Mouse (Mus musculus) liver, embryonic 15.5 days (tissue): ENCODE measurements around the gene Rgs16. TPM values are rescaled to one million over a fixed set of nuclear protein-coding genes. Genes with fewer than 3 reads are reported as not detected.

ENCODE experiments used
- ATAC-seq: fragments of 200-750 bp; cut with Nextera tagmentation; 2 replicates; pipeline ENCODE4 v1.8.0; 2017; ENCODE audit warnings: moderate number of reproducible peaks, mild to moderate bottlenecking, moderate library complexity; ENCODE audit not compliant: insufficient read depth
- H3K27ac ChIP-seq: fragments of 300-500 bp; sonication (generic); replicated peaks from 2 replicates; pipeline ENCODE4 v1.5.1; 2015; ENCODE audit warnings: mild to moderate bottlenecking, inconsistent platforms
- H3K27me3 ChIP-seq: fragments of 300-500 bp; sonication (generic); 2 replicates; pipeline ENCODE4 v1.6.1; 2015; ENCODE audit warnings: mild to moderate bottlenecking, inconsistent platforms
- H3K36me3 ChIP-seq: fragments of 300-500 bp; sonication (generic); replicated peaks from 2 replicates; pipeline ENCODE4 v1.6.1; 2015; ENCODE audit warnings: moderate library complexity, mild to moderate bottlenecking, inconsistent platforms
- H3K4me1 ChIP-seq: fragments of 300-500 bp; sonication (generic); replicated peaks from 2 replicates; pipeline ENCODE4 v1.6.1; 2015; ENCODE audit warnings: inconsistent platforms
- H3K4me2 ChIP-seq: fragments of 300-500 bp; sonication (generic); 2 replicates; pipeline ENCODE4 v1.6.1; 2015; ENCODE audit warnings: moderate library complexity, mild to moderate bottlenecking, inconsistent platforms
- H3K4me3 ChIP-seq: fragments of 300-500 bp; sonication (generic); replicated peaks from 2 replicates; pipeline ENCODE4 v1.5.1; 2015; ENCODE audit warnings: mild to moderate bottlenecking, inconsistent platforms
- H3K9ac ChIP-seq: fragments of 300-500 bp; sonication (generic); 2 replicates; pipeline ENCODE4 v1.6.1; 2015; ENCODE audit warnings: moderate library complexity, mild to moderate bottlenecking, inconsistent platforms
- H3K9me3 ChIP-seq: fragments of 300-500 bp; sonication (generic); replicated peaks from 2 replicates; pipeline ENCODE4 v1.6.1; 2016; ENCODE audit warnings: inconsistent platforms
- WGBS: fragments of 180-500 bp; shearing (Covaris S2); methylation state at CpG from one replicate; pipeline ENCODE4 v1.1.7; 2015; ENCODE audit warnings: mixed read lengths; ENCODE audit not compliant: insufficient replicate concordance; 5-methylcytosine and 5-hydroxymethylcytosine counted together
- polyA plus RNA-seq: library from polyadenylated mRNA; unstranded; fragments of >200 nt; fragmentation: Nextera tagmentation; extraction: Ambion mirVana; gene quantifications from 2 replicates; pipeline ENCODE4 v1.2.1, GENCODE M21; 2015

Gene Rgs16
- polyA plus RNA-seq, 1 experiment from 2014 or later = 1.1 TPM

DNA sequence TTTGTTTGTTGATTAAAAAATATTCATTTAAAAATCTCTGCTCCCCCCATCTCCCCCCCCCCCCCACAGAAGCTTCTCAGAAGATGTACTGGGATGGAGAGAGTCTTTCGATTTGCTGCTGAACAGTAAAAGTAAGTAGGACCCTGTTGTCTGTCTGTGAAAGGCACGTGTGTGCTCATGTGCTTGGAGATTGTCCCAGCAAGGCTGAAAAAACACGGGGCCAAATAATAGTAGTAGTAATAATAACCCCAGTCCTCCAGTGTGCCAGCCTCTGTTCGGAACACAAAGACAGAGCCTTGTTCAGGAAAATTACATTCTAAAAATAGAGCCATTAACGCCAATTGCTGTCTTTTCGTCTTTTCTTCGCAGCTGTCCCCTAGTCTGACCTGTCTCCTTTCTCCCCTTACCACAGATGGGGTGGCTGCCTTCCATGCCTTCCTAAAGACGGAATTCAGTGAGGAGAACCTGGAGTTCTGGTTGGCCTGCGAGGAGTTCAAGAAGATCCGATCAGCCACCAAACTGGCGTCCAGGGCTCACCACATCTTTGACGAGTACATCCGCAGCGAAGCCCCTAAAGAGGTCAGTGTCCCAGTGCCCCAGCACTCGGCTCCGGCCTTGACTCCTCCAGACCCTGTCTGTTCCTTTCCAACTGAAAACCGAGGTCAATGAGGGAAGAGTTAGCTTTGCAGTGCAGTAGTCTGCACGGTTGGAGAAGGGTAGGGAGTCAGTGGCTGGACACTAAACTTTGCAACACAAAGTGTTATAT lies 1.6 kb downstream of the Rgs16 start:
- Histone ChIP-seq H3K4me1 (0 out of 2 replicates have a peak, but pooled peaks cover 4% of the 10 kb centered on the region), H3K9ac (no peak overlapping the region), H3K4me2 (no peak overlapping the region), H3K4me3 (no peak overlapping the region), H3K27ac (no peak overlapping the region), H3K36me3 (no peaks in the 10 kb centered on the region), H3K9me3 (no peaks in the 10 kb centered on the region), H3K27me3 (peaks cover 53% of the 10 kb centered on the region)
- WGBS = 63% methylated on average over 18 of the region's 18 CpGs
- no peak for ATAC-seq

DNA sequence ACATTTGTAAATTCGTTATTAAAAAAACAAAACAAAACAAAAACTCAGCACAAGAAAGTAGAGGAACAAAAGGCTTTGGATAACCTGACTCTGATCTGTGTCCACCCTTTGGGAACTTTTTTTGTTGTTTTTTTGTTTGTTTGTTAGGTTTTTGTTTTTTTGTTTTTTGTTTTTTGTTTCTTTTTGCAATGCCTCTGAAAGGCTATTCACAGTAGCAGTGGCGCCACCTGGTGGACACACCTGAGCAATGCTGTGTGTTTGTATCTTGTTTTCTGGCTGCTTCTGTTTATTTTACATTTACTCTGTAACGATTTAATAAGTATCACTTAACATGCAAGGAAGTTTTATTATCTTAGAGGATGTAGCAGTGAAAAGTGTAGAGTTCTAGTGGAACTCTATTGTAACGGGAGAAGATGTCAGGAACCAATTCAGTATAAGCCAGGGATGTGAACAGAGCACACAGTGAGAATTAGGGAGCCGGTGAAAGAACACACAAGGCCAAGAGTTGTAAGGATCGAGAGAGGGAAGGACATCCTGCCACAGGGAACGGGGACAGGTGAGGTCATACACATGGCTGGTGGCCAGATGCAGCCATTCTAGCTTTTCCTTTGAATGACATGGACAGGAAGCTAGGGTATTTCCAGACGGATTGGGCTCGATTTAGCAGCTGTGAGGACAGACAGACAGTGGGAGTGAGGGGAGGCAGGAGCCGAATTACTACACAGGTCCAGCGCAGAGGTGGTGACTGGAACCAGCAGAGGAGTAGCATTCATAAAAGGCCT lies 2.4 kb downstream of the Rgs16 start:
- H3K27me3 ChIP-seq = peaks cover 53% of the 10 kb centered on the region
- H3K4me2 ChIP-seq = no peak overlapping the region
- H3K4me3 ChIP-seq = no peak overlapping the region
- no peak overlapping the region for H3K27ac ChIP-seq
- 33% methylated on average over 11 of the region's 11 CpGs for WGBS
- no peak for ATAC-seq
- H3K9me3 ChIP-seq = no peaks in the 10 kb centered on the region
- H3K9ac ChIP-seq = no peak overlapping the region
- peaks cover 10% of the 10 kb centered on the region; the same call in 1 of the 2 replicates for H3K4me1 ChIP-seq
- no peaks in the 10 kb centered on the region for H3K36me3 ChIP-seq

DNA sequence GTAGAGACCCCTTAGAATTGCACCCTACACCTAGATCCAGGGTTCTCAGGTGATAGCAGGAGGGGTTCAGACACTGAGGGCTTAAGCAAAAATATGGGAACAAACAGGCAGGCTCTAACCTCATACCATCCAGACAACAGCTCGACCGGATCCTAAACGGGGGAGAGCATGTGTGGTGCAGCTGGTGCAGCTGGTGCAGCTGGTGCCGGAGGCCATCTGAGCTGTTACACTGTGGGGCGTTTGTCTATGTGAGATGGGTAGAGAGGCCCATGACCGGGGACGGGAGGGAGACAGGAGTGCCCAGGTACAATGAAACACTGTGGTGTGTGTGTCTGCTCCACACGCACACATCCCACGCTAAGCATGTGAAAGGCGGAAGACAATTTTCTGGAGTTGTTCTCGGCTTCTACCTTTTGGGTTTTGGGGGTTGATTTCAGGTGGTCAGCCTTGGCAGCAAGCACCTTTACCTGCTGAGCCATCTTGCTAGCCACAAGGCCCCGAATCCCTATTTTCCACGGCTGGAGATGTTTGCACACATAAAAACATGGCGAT lies 6.0 kb downstream of the Rgs16 start:
- WGBS = 72% methylated on average over 14 of the region's 14 CpGs
- H3K27me3 ChIP-seq = peaks cover 16% of the 10 kb centered on the region
- peaks cover 38% of the 10 kb centered on the region for H3K4me1 ChIP-seq
- no peak overlapping the region for H3K4me3 ChIP-seq
- H3K9me3 ChIP-seq = no peaks in the 10 kb centered on the region
- H3K27ac ChIP-seq = no peak overlapping the region
- no peak for ATAC-seq
- no peak overlapping the region for H3K9ac ChIP-seq
- H3K36me3 ChIP-seq = no peaks in the 10 kb centered on the region
- no peak overlapping the region for H3K4me2 ChIP-seq

DNA sequence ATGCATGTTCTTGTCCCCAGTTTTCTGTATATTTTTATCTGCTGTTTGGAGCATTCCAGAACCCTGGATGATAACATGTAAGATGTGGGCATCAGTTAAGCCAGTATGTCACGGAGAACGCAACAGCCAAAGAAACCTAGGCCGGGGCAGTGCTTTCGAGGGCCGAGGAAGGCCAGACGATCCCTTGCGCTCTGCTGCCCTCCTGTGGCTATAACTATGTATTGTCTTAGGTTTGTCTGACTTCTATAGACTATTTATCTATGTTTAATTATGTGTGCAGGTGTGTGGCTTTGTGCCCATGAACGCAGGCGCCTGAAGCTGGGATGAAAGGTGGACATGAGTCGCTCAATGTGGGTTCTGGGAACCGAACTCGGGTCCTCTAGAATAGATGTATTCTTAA lies 6.6 kb downstream of the Rgs16 start:
- Histone ChIP-seq H3K4me3 (no peak overlapping the region), H3K4me1 (peaks cover 44% of the 10 kb centered on the region), H3K9me3 (no peaks in the 10 kb centered on the region), H3K9ac (no peak overlapping the region), H3K4me2 (no peak overlapping the region), H3K27me3 (peaks cover 11% of the 10 kb centered on the region), H3K36me3 (no peaks in the 10 kb centered on the region), H3K27ac (no peak overlapping the region)
- ATAC-seq = no peak
- WGBS = 2% methylated on average over 12 of the region's 12 CpGs

DNA sequence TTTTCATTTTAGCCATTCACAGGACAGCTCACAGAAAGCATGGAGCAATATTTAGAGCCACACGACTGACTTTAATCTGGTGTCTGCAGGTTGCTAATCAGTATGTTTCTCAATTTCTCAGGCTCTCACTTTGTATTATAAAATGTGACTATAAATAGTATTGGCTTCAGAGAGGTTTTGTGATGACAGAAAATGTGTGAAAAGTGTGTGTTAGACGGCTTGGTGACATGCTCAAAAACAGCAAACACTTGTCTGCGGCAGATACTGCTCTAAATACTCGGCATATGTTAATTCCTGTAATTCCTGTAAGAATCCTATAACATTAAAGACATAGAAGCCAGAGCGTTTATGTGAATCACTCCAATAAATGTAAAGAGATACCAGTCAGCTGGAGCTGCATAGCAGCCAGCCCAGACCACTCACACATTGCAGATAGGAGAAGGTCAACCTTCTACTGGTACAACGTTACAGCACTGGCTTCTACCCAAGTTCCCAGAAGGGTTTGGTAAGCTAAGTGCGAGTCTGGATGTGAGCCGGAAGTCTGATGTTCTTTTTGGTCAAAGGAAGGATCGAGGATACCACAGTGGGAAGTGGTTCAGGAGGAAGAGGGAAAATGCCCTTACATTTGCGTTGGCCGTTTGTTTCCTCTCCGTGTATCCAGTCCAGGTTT lies 7.8 kb downstream of the Rgs16 start:
- peaks cover 55% of the 10 kb centered on the region for H3K4me1 ChIP-seq
- ATAC-seq = no peak
- 53% methylated on average over 12 of the region's 12 CpGs for WGBS
- no peaks in the 10 kb centered on the region for H3K9me3 ChIP-seq
- peak overlapping the region; percentile 78 for H3K4me2 ChIP-seq
- H3K9ac ChIP-seq = no peak overlapping the region
- no peaks in the 10 kb centered on the region for H3K36me3 ChIP-seq
- peaks cover 7% of the 10 kb centered on the region; the same call in 1 of the 2 replicates for H3K27me3 ChIP-seq
- H3K4me3 ChIP-seq = peak overlapping the region; percentile 66
- H3K27ac ChIP-seq = peak overlapping the region; percentile 92; the same call in 1 of the 2 replicates

GRCm38 (mm10) chr1:153748549-153748948 lies 8.4 kb downstream of the Rgs16 start:
- Histone ChIP-seq H3K4me1 (peaks cover 56% of the 10 kb centered on the region), H3K4me2 (peak overlapping the region; percentile 78), H3K9me3 (no peaks in the 10 kb centered on the region), H3K9ac (no peak overlapping the region), H3K27ac (peak overlapping the region; percentile 92), H3K27me3 (peaks cover 6% of the 10 kb centered on the region; the same call in 1 of the 2 replicates), H3K4me3 (peak overlapping the region; percentile 66), H3K36me3 (peaks cover 2% of the 10 kb centered on the region)
- 0% methylated on average over 1 of the region's 1 CpGs for WGBS
- peak; percentile 8; the same call in 1 of the 2 replicates for ATAC-seq

DNA sequence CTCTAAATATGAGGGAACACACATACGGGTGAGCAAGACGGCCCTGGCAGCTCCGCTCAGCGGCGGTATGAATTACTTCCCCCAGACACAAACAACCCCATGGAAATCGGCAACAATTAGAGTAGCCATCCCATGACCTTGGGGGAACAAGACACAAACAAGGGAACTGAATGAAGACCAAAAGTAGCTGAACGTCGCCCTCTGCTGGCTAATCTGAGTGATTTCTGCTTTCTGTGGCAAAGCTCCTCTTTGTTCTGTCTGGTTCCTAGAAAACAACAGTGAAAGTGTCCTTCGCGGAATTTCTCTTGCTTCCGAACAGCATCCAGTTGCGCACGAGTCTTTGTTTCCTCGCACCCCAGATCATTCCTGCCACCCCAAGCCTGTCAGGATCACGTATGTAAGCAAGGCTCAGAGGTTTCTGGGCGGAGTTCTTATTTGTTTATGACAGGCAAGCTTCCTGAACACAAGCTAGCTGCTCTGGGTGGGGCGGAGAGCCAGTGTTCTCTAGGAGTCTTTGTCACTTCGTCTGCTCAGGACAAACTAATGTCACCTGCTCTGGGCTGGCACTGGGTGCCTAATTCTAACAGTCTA lies 9.2 kb downstream of the Rgs16 start, which contains the start of gene Rnasel:
Rnasel (plus strand) TSS at position 216 of the 591 bp plus-strand sequence.
- peak within 1 kb of the TSS; percentile 66 for H3K4me3 ChIP-seq
- peaks cover 63% of the 10 kb centered on the region for H3K4me1 ChIP-seq
- WGBS = 1% methylated on average over 18 of the region's 18 CpGs
- peaks cover 9% of the 10 kb centered on the region for H3K36me3 ChIP-seq
- H3K9me3 ChIP-seq = no peaks in the 10 kb centered on the region
- H3K27ac ChIP-seq = peak within 1 kb of the TSS; percentile 92
- peak; percentile 77 for ATAC-seq
- H3K27me3 ChIP-seq = 0 out of 2 replicates have a peak, but pooled peaks cover 3% of the 10 kb centered on the region
- peak within 1 kb of the TSS; percentile 78 for H3K4me2 ChIP-seq
- peak within 1 kb of the TSS; percentile 63 for H3K9ac ChIP-seq

GRCm38 (mm10) chr1:153750054-153750453 lies 9.9 kb downstream of the Rgs16 start:
- H3K27ac ChIP-seq = peak overlapping the region; percentile 92
- peak overlapping the region; percentile 66 for H3K4me3 ChIP-seq
- WGBS = 18% methylated on average over 6 of the region's 6 CpGs
- no peaks in the 10 kb centered on the region for H3K9me3 ChIP-seq
- H3K4me2 ChIP-seq = peak overlapping the region; percentile 78
- H3K36me3 ChIP-seq = peaks cover 17% of the 10 kb centered on the region
- H3K4me1 ChIP-seq = peaks cover 69% of the 10 kb centered on the region
- H3K9ac ChIP-seq = peak overlapping the region; percentile 63
- no peaks in the 10 kb centered on the region for H3K27me3 ChIP-seq
- ATAC-seq = peak; percentile 75

- peak overlapping the region; percentile 66 for H3K4me3 ChIP-seq
- H3K4me1 ChIP-seq = peaks cover 78% of the 10 kb centered on the region
- ATAC-seq = peak; percentile 37
- H3K36me3 ChIP-seq = peaks cover 32% of the 10 kb centered on the region
- H3K4me2 ChIP-seq = peak overlapping the region; percentile 78
- H3K9ac ChIP-seq = peak overlapping the region; percentile 63
- 4% methylated on average over 13 of the region's 13 CpGs for WGBS
- H3K27me3 ChIP-seq = no peaks in the 10 kb centered on the region
- peak overlapping the region; percentile 89 for H3K27ac ChIP-seq
- H3K9me3 ChIP-seq = no peaks in the 10 kb centered on the region
These were observed 11.7 kb downstream of the Rgs16 start for GRCm38 (mm10) chr1:153751763-153752301.

- 37% methylated on average over 6 of the region's 6 CpGs for WGBS
- Histone ChIP-seq H3K4me1 (peaks cover 73% of the 10 kb centered on the region), H3K4me3 (peak overlapping the region; percentile 66), H3K9me3 (no peaks in the 10 kb centered on the region), H3K36me3 (peaks cover 32% of the 10 kb centered on the region), H3K27ac (peak overlapping the region; percentile 89), H3K27me3 (no peaks in the 10 kb centered on the region), H3K9ac (peak overlapping the region; percentile 63), H3K4me2 (peak overlapping the region; percentile 78)
- ATAC-seq = no peak
These were observed 12.4 kb downstream of the Rgs16 start for GRCm38 (mm10) chr1:153752521-153752920.
